Mouse (Mus musculus) MEL (cell line): ENCODE results near the gene Shroom1. TPM values are rescaled to one million over a fixed set of nuclear protein-coding genes. Genes with fewer than 3 reads are reported as not detected.

Experiments
- DNase-seq: peaks from one replicate; pipeline ENCODE4 v3.0.0; 2011; ENCODE audit warnings: low read depth, low spot score
- H3K27ac ChIP-seq: 2 replicates; pipeline ENCODE4 v1.5.1; 2012; ENCODE audit warnings: low read depth, mild to moderate bottlenecking, control low read depth, low read length, moderate library complexity; ENCODE audit not compliant: control insufficient read depth
- H3K27me3 ChIP-seq, 2 experiments: fragments of 150-350 bp in 1 of 2; sonication (generic) in 1 of 2; 2 replicates each; pipeline ENCODE4 v1.6.1; 2012; ENCODE audit warnings: low read length in 2 of 2, mild to moderate bottlenecking in 2 of 2, improper control_type of control experiment in 1 of 2, moderate library complexity in 1 of 2; ENCODE audit not compliant: insufficient read depth in 2 of 2, control insufficient read depth in 1 of 2
- H3K36me3 ChIP-seq, 2 experiments: 2 replicates each; pipeline ENCODE4 v1.6.1; 2012 to 2014; ENCODE audit warnings: low read length in 2 of 2, improper control_type of control experiment in 1 of 2, inconsistent platforms in 1 of 2, mild to moderate bottlenecking in 1 of 2; ENCODE audit not compliant: insufficient read depth in 2 of 2, control insufficient read depth in 1 of 2
- H3K4me1 ChIP-seq, 2 experiments: fragments of 150-350 bp in 1 of 2; sonication (generic) in 1 of 2; 2 replicates each; pipeline ENCODE4 v1.6.1; 2012; ENCODE audit warnings: low read length in 2 of 2, improper control_type of control experiment in 1 of 2, mild to moderate bottlenecking in 1 of 2; ENCODE audit not compliant: insufficient read depth in 2 of 2, control insufficient read depth in 1 of 2
- H3K4me3 ChIP-seq, 2 experiments: fragments of 150-350 bp in 1 of 2; sonication (generic) in 1 of 2; 2 replicates each; pipeline ENCODE4 v1.5.1; 2012; ENCODE audit warnings: low read depth in 2 of 2, low read length in 2 of 2, mild to moderate bottlenecking in 2 of 2, moderate library complexity in 2 of 2, control low read depth in 1 of 2, improper control_type of control experiment in 1 of 2; ENCODE audit not compliant: control insufficient read depth in 1 of 2, insufficient read depth in 1 of 2
- H3K79me2 ChIP-seq: 2 replicates; pipeline ENCODE4 v1.6.1; 2012; ENCODE audit warnings: mild to moderate bottlenecking, low read length, moderate library complexity; ENCODE audit not compliant: control insufficient read depth, poor library complexity, insufficient read depth
- H3K9ac ChIP-seq: 2 replicates; pipeline ENCODE4 v1.6.1; 2012; ENCODE audit warnings: low read depth, mild to moderate bottlenecking, control low read depth, low read length, moderate library complexity; ENCODE audit not compliant: control insufficient read depth, poor library complexity, severe bottlenecking
- H3K9me3 ChIP-seq: fragments of 150-350 bp; sonication (generic); replicated peaks from 2 replicates; pipeline ENCODE4 v1.6.1; 2012; ENCODE audit warnings: mild to moderate bottlenecking, low read length, improper control_type of control experiment, moderate library complexity; ENCODE audit not compliant: insufficient read depth
- BHLHE40 ChIP-seq: IDR thresholded peaks from 2 replicates; pipeline ENCODE4 v1.6.1; 2012; ENCODE audit warnings: low read depth, mild to moderate bottlenecking, inconsistent platforms, low read length, improper control_type of control experiment, borderline replicate concordance
- CHD1 ChIP-seq: IDR thresholded peaks from 2 replicates; pipeline ENCODE4 v1.6.1; 2012; ENCODE audit warnings: low read depth, mild to moderate bottlenecking, inconsistent platforms, low read length, improper control_type of control experiment
- CHD2 ChIP-seq: IDR thresholded peaks from 2 replicates; pipeline ENCODE4 v1.6.1; 2011; ENCODE audit warnings: low read length, improper control_type of control experiment
- CTCF ChIP-seq, 3 experiments: IDR thresholded peaks in 2 of 3; conservative IDR thresholded peaks in 1 of 3; 2 replicates each; pipeline ENCODE4 v1.5.1; 2011 to 2012; ENCODE audit warnings: low read length in 3 of 3, low read depth in 2 of 3, mild to moderate bottlenecking in 2 of 3, improper control_type of control experiment in 1 of 3, inconsistent platforms in 1 of 3, mixed read lengths in 1 of 3, moderate library complexity in 1 of 3; ENCODE audit not compliant: control insufficient read depth in 1 of 3, insufficient read depth in 1 of 3, poor library complexity in 1 of 3, severe bottlenecking in 1 of 3
- E2F4 ChIP-seq: IDR thresholded peaks from 2 replicates; pipeline ENCODE4 v1.6.1; 2011; ENCODE audit warnings: low read depth, low read length, improper control_type of control experiment, borderline replicate concordance
- ELF1 ChIP-seq: IDR thresholded peaks from 2 replicates; pipeline ENCODE4 v1.6.1; 2014; ENCODE audit warnings: low read depth, mild to moderate bottlenecking, inconsistent platforms, low read length, improper control_type of control experiment, moderate library complexity
- EP300 ChIP-seq, 2 experiments: IDR thresholded peaks; 2 replicates each; pipeline ENCODE4 v1.6.1; 2011; ENCODE audit warnings: improper control_type of control experiment in 2 of 2, low read length in 2 of 2, low read depth in 1 of 2, mild to moderate bottlenecking in 1 of 2
- ETS1 ChIP-seq: IDR thresholded peaks from 2 replicates; pipeline ENCODE4 v1.6.1; 2012; ENCODE audit warnings: low read depth, mild to moderate bottlenecking, inconsistent platforms, low read length, improper control_type of control experiment, moderate library complexity
- GABPA ChIP-seq: IDR thresholded peaks from 2 replicates; pipeline ENCODE4 v1.6.1; 2012; ENCODE audit warnings: low read depth, mild to moderate bottlenecking, inconsistent platforms, low read length, improper control_type of control experiment, moderate library complexity
- GATA1 ChIP-seq: IDR thresholded peaks from 2 replicates; pipeline ENCODE4 v1.6.1; 2011; ENCODE audit warnings: low read depth, low read length, improper control_type of control experiment
- HCFC1 ChIP-seq: IDR thresholded peaks from 2 replicates; pipeline ENCODE4 v1.6.1; 2012; ENCODE audit warnings: low read depth, mild to moderate bottlenecking, inconsistent platforms, low read length, improper control_type of control experiment, moderate library complexity
- JUND ChIP-seq: IDR thresholded peaks from 2 replicates; pipeline ENCODE4 v1.6.1; 2011; ENCODE audit warnings: low read depth, mild to moderate bottlenecking, improper control_type of control experiment, low read length
- KAT2A ChIP-seq: conservative IDR thresholded peaks from 2 replicates; pipeline ENCODE4 v1.6.1; 2012; ENCODE audit warnings: low read depth, low read length, improper control_type of control experiment, inconsistent platforms
- MAFK ChIP-seq: IDR thresholded peaks from 2 replicates; pipeline ENCODE4 v1.6.1; 2011; ENCODE audit warnings: low read depth, mild to moderate bottlenecking, low read length, improper control_type of control experiment, borderline replicate concordance
- MAZ ChIP-seq: IDR thresholded peaks from 2 replicates; pipeline ENCODE4 v1.6.1; 2012; ENCODE audit warnings: low read depth, mild to moderate bottlenecking, inconsistent platforms, low read length, improper control_type of control experiment
- MEF2A ChIP-seq: IDR thresholded peaks from 2 replicates; pipeline ENCODE4 v1.6.1; 2014; ENCODE audit warnings: low read depth, mild to moderate bottlenecking, inconsistent platforms, low read length, improper control_type of control experiment; ENCODE audit not compliant: poor library complexity, insufficient replicate concordance, severe bottlenecking; ENCODE audit errors: extremely low read depth
- MXI1 ChIP-seq: IDR thresholded peaks from 2 replicates; pipeline ENCODE4 v1.6.1; 2011; ENCODE audit warnings: mild to moderate bottlenecking, low read depth, low read length, improper control_type of control experiment
- MYC ChIP-seq: IDR thresholded peaks from 2 replicates; pipeline ENCODE4 v1.6.1; 2011; ENCODE audit warnings: low read depth, mild to moderate bottlenecking, low read length, improper control_type of control experiment, moderate library complexity
- NELFE ChIP-seq: IDR thresholded peaks from 2 replicates; pipeline ENCODE4 v1.6.1; 2011; ENCODE audit warnings: low read depth, low read length, improper control_type of control experiment
- NRF1 ChIP-seq: IDR thresholded peaks from 2 replicates; pipeline ENCODE4 v1.6.1; 2014; ENCODE audit warnings: low read depth, mild to moderate bottlenecking, inconsistent platforms, low read length, improper control_type of control experiment, moderate library complexity; ENCODE audit not compliant: poor library complexity, insufficient read depth, severe bottlenecking
- POLR2A ChIP-seq, 2 experiments: IDR thresholded peaks; 2 replicates each; pipeline ENCODE4 v1.6.1; 2011 to 2012; ENCODE audit warnings: low read length in 2 of 2, mild to moderate bottlenecking in 2 of 2, control low read depth in 1 of 2, improper control_type of control experiment in 1 of 2, low read depth in 1 of 2, moderate library complexity in 1 of 2; ENCODE audit not compliant: control insufficient read depth in 1 of 2, insufficient read depth in 1 of 2, poor library complexity in 1 of 2
- POLR2AphosphoS2 ChIP-seq: IDR thresholded peaks from 2 replicates; pipeline ENCODE4 v1.6.1; 2011; ENCODE audit warnings: low read length, improper control_type of control experiment
- POLR2AphosphoS5 ChIP-seq: IDR thresholded peaks from 2 replicates; pipeline ENCODE4 v1.6.1; 2012; ENCODE audit warnings: low read depth, borderline replicate concordance, mild to moderate bottlenecking, inconsistent platforms, low read length, moderate library complexity, mixed read lengths
- RAD21 ChIP-seq: IDR thresholded peaks from 2 replicates; pipeline ENCODE4 v1.6.1; 2011; ENCODE audit warnings: mild to moderate bottlenecking, low read depth, low read length, improper control_type of control experiment
- RCOR1 ChIP-seq: IDR thresholded peaks from 2 replicates; pipeline ENCODE4 v1.6.1; 2012; ENCODE audit warnings: low read depth, mild to moderate bottlenecking, inconsistent platforms, low read length, improper control_type of control experiment
- SIN3A ChIP-seq: IDR thresholded peaks from 2 replicates; pipeline ENCODE4 v1.6.1; 2012; ENCODE audit warnings: low read length, improper control_type of control experiment, inconsistent platforms
- SMC3 ChIP-seq: IDR thresholded peaks from 2 replicates; pipeline ENCODE4 v1.6.1; 2011; ENCODE audit warnings: low read depth, low read length, improper control_type of control experiment
- TBP ChIP-seq: IDR thresholded peaks from 2 replicates; pipeline ENCODE4 v1.8.0; 2011; ENCODE audit warnings: low read depth, low read length, improper control_type of control experiment
- TCF12 ChIP-seq: IDR thresholded peaks from 2 replicates; pipeline ENCODE4 v1.6.1; 2014; ENCODE audit warnings: low read depth, mild to moderate bottlenecking, inconsistent platforms, low read length, improper control_type of control experiment, moderate library complexity
- UBTF ChIP-seq: IDR thresholded peaks from 2 replicates; pipeline ENCODE4 v1.6.1; 2012; ENCODE audit warnings: low read depth, mild to moderate bottlenecking, inconsistent platforms, low read length, improper control_type of control experiment, moderate library complexity, borderline replicate concordance; ENCODE audit not compliant: insufficient read depth
- USF1 ChIP-seq: IDR thresholded peaks from 2 replicates; pipeline ENCODE4 v1.6.1; 2014; ENCODE audit warnings: low read depth, mild to moderate bottlenecking, inconsistent platforms, low read length, improper control_type of control experiment, moderate library complexity
- USF2 ChIP-seq, 2 experiments: IDR thresholded peaks; 2 replicates each; pipeline ENCODE4 v1.6.1; 2011 to 2012; ENCODE audit warnings: improper control_type of control experiment in 2 of 2, low read length in 2 of 2, borderline replicate concordance in 1 of 2, inconsistent platforms in 1 of 2, low read depth in 1 of 2, mild to moderate bottlenecking in 1 of 2; ENCODE audit not compliant: insufficient read depth in 1 of 2
- ZC3H11A ChIP-seq: IDR thresholded peaks from 2 replicates; pipeline ENCODE4 v1.6.1; 2012; ENCODE audit warnings: low read depth, mild to moderate bottlenecking, inconsistent platforms, low read length, improper control_type of control experiment
- ZKSCAN1 ChIP-seq: IDR thresholded peaks from 2 replicates; pipeline ENCODE4 v1.6.1; 2012; ENCODE audit warnings: low read depth, mild to moderate bottlenecking, inconsistent platforms, low read length, improper control_type of control experiment, moderate library complexity
- ZMIZ1 ChIP-seq: IDR thresholded peaks from 2 replicates; pipeline ENCODE4 v1.6.1; 2012; ENCODE audit warnings: low read depth, mild to moderate bottlenecking, inconsistent platforms, low read length, improper control_type of control experiment, moderate library complexity
- ZNF384 ChIP-seq: IDR thresholded peaks from 2 replicates; pipeline ENCODE4 v1.6.1; 2012; ENCODE audit warnings: low read depth, mild to moderate bottlenecking, inconsistent platforms, low read length, improper control_type of control experiment
- polyA plus RNA-seq, 2 experiments: library from polyadenylated mRNA; stranded (reverse) in 1 of 2; unstranded in 1 of 2; fragments of >175 nt in 1 of 2; fragments of >200 nt in 1 of 2; gene quantifications; 2 replicates each; pipeline versions ENCODE4 v1.2.1 to v1.2.4; 2012; ENCODE audit warnings: low replicate concordance in 2 of 2, low read depth in 1 of 2; ENCODE audit not compliant: insufficient read length in 2 of 2, insufficient read depth in 1 of 2, missing spikeins in 1 of 2
- total RNA-seq: library from RNA; depleted of rRNA; stranded (reverse); fragments of 300-350 nt; gene quantifications from 2 replicates; pipeline ENCODE4 v1.2.3, GENCODE M21; 2012

Gene Shroom1
- total and polyA plus RNA-seq, 3 experiments, result 0.19 TPM; not detected in 2

DNA sequence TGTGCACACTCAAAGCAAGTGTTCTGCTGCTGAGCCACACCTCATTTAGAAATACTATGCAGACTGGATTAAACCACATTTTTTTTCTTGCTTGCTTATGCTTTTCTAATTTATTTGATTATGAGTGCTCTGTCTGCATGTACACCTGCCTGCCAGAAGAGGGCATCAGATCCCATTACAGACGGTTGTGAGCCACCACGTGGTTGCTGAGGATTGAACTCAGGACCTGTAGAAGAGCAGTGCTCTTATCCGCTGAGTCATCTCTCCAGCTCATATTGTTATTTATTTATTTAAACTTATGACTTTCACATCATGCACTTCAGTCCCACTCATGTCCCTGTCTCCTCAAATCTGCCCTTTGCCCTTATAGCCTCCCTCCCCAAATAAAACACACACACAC, 28.7 kb downstream of the Shroom1 start:
- H3K27ac ChIP-seq, result no peak overlapping the region
- H3K9ac ChIP-seq, result no peak overlapping the region
- peak; percentile 74 for DNase-seq
- H3K27me3 ChIP-seq, result no peaks in the 10 kb centered on the region
- H3K4me1 ChIP-seq, result peaks cover 19 to 27% of the 10 kb centered on the region in 2 experiments
- H3K9me3 ChIP-seq, result no peaks in the 10 kb centered on the region
- peaks cover 0 to 33% of the 10 kb centered on the region in 2 experiments; a peak in 2 of 4 replicates for H3K36me3 ChIP-seq
- no peaks in the 10 kb centered on the region for H3K79me2 ChIP-seq
- H3K4me3 ChIP-seq, result no peak overlapping the region
- 0 out of 2 replicates have a peak, but pooled peaks have one; percentile 29 for TF ChIP-seq E2F4
- TF ChIP-seq NELFE, result no peak
- peak; percentile 85; the same call in 1 of the 2 replicates for TF ChIP-seq MXI1
- peak; percentile 68 for TF ChIP-seq RAD21
- TF ChIP-seq NRF1, result no peak
- peak; percentile 58 for TF ChIP-seq ZC3H11A
- no peak for TF ChIP-seq ZMIZ1
- TF ChIP-seq POLR2AphosphoS5, result no peak
- TF ChIP-seq ELF1, result 0 out of 2 replicates have a peak, but pooled peaks have one; percentile 9
- peak; percentile 89 for TF ChIP-seq USF1
- TF ChIP-seq SMC3, result peak; percentile 77
- no peak for TF ChIP-seq POLR2AphosphoS2
- TF ChIP-seq SIN3A, result peak; percentile 64; the same call in 1 of the 2 replicates
- TF ChIP-seq CTCF (IDR thresholded peaks at IDR 0.05 in 2 of 3, conservative IDR thresholded peaks at IDR 0.05 in 1 of 3; ENCODE audit: control insufficient read depth in 1 of 3, insufficient read depth in 1 of 3, low read depth in 2 of 3, low read length in 3 of 3, poor library complexity in 1 of 3, severe bottlenecking in 1 of 3), result peak; percentile 59 to 83 (median 65)
- no peak for TF ChIP-seq KAT2A
- 0 out of 2 replicates have a peak, but pooled peaks have one; percentile 19 for TF ChIP-seq HCFC1
- no peak for TF ChIP-seq MAZ
- no peak for TF ChIP-seq MEF2A
- TF ChIP-seq RCOR1, result no peak
- TF ChIP-seq BHLHE40, result 0 out of 2 replicates have a peak, but pooled peaks have one; percentile 11
- TF ChIP-seq EP300 (IDR thresholded peaks at IDR 0.05; ENCODE audit: low read depth in 1 of 2, low read length in 2 of 2), result peak in 1 of 2 experiments; percentile 43; a peak in 2 of 4 replicates
- peak; percentile 69; the same call in 1 of the 2 replicates for TF ChIP-seq JUND
- TF ChIP-seq UBTF, result no peak
- TF ChIP-seq USF2 (IDR thresholded peaks at IDR 0.05; ENCODE audit: borderline replicate concordance in 1 of 2, insufficient read depth in 1 of 2, low read depth in 1 of 2, low read length in 2 of 2), result peak in 1 of 2 experiments; percentile 55; a peak in 1 of 4 replicates
- TF ChIP-seq GATA1, result no peak; the same call in 1 of the 2 replicates
- peak; percentile 55 for TF ChIP-seq ZNF384
- no peak for TF ChIP-seq CHD2
- peak; percentile 19; the same call in 1 of the 2 replicates for TF ChIP-seq ETS1
- TF ChIP-seq POLR2A (IDR thresholded peaks at IDR 0.05; ENCODE audit: control insufficient read depth in 1 of 2, insufficient read depth in 1 of 2, low read depth in 1 of 2, low read length in 2 of 2, poor library complexity in 1 of 2), result no peak
- no peak for TF ChIP-seq TCF12
- TF ChIP-seq GABPA, result peak; percentile 45; the same call in 1 of the 2 replicates
- TF ChIP-seq CHD1, result no peak
- TF ChIP-seq MAFK, result peak; percentile 28; the same call in 1 of the 2 replicates
- 0 out of 2 replicates have a peak, but pooled peaks have one; percentile 24 for TF ChIP-seq TBP
- TF ChIP-seq MYC, result peak; percentile 100
- TF ChIP-seq ZKSCAN1, result no peak
